Mouse (Mus musculus) erythroblast, embryonic 14.5 days (primary cell): ENCODE results near the gene Prkch.

Experiments
- GATA1 ChIP-seq: IDR thresholded peaks from 2 replicates; pipeline ENCODE4 v1.6.1; 2012; ENCODE audit warnings: low read length, inconsistent platforms, mixed read lengths
- TAL1 ChIP-seq: IDR thresholded peaks from 3 replicates; pipeline ENCODE4 v1.6.1; 2012; ENCODE audit warnings: low read length, inconsistent platforms, mixed read lengths

DNA sequence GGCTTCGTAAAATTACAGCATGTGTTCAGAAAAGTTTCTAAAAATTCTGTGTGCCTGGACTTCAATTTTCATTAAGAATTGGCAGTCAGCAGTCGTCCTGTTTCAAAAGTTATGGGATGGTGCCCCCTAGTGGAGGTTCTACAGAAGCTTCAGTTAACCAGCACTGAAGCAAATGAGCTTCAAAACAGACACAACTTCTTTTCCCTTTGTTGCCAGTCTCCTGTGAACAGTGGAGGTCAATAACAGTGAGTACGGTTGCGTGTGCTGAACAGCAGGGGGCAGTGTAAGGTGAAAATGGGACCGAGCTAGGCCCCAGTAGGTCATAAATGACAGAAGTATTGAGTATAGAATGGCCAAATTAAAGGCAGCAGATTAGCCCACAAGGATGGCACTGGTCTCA lies 30.4 kb upstream of the Prkch start:
- TF ChIP-seq TAL1 (no peak), GATA1 (no peak)
